Comparison of ENCODE assay signal across 9 mouse cellular contexts in genomic region chr7:128248081-128249042, GRCm38 (mm10). TPM values are rescaled to one million over a fixed set of nuclear protein-coding genes. Genes with fewer than 3 reads are reported as not detected.
DNase-seq lines count a peak whose midpoint lies in the region; ATAC-seq and TF ChIP-seq lines count a peak whose summit lies in the region.
"Had no signal": no experiment of that assay in that cellular context is flagged by ENCODE, and none has a peak within 500 bp of the region (broad histone marks: within the 10 kb centered on the region; RNA-seq: fewer than 3 reads in every experiment).

No protein-coding gene starts in this region.

- peak overlapping the region; percentile 69 for H3K4me3 ChIP-seq in left cerebral cortex, adult 2 months
- H3K4me3 ChIP-seq in intestine, postnatal 0 days (ENCODE audit: low read depth, low read length) = peak overlapping the region; percentile 56
- H3K4me3 ChIP-seq in neural tube, embryonic 13.5 days = peak overlapping the region; percentile 46; the same call in 1 of the 2 replicates

- no peaks in the 10 kb centered on the region for H3K27me3 ChIP-seq in intestine, postnatal 0 days (replicated peaks; ENCODE audit: control insufficient read depth, insufficient read depth, low read length)
- H3K27me3 ChIP-seq in neural tube, embryonic 13.5 days = peaks cover 10% of the 10 kb centered on the region; the same call in 1 of the 2 replicates

- ATAC-seq in intestine, postnatal 0 days = no peak
- no peak for ATAC-seq in neural tube, embryonic 13.5 days (ENCODE audit: low read depth)

- 0 out of 2 replicates have a peak, but pooled peaks cover 6% of the 10 kb centered on the region for H3K4me1 ChIP-seq in intestine, postnatal 0 days (replicated peaks; ENCODE audit: control insufficient read depth, insufficient read depth, low read length)
- H3K4me1 ChIP-seq in neural tube, embryonic 13.5 days (replicated peaks) = peaks cover 33% of the 10 kb centered on the region

- 74% methylated on average over 10 of the region's 10 CpGs for WGBS in intestine, postnatal 0 days
- WGBS in neural tube, embryonic 13.5 days = 85% methylated on average over 10 of the region's 10 CpGs

- no peaks in the 10 kb centered on the region for H3K9me3 ChIP-seq in intestine, postnatal 0 days (ENCODE audit: control insufficient read depth)
- H3K9me3 ChIP-seq in neural tube, embryonic 13.5 days = no peaks in the 10 kb centered on the region
- H3K9me3 ChIP-seq: forebrain, embryonic 13.5 days had no signal

- intact Hi-C loops in left cerebral cortex, adult 2 months (cut with DNase I) = loop anchor here (5.0 kb wide), 2 partner anchors 169 to 459 kb away; partner anchors contain the start of gene Rgs10

- no peak overlapping the region for H3K27ac ChIP-seq in left cerebral cortex, adult 2 months
- no peak overlapping the region for H3K27ac ChIP-seq in intestine, postnatal 0 days (ENCODE audit: low read depth, low read length)
- no peak overlapping the region for H3K27ac ChIP-seq in neural tube, embryonic 13.5 days (replicated peaks)
- H3K27ac ChIP-seq: forebrain, embryonic 13.5 days had no signal

- DNase-seq in cerebellum, adult 9-10 months = peak; percentile 38
- DNase-seq in cerebellum, postnatal 10 days = no peak
- DNase-seq in left cerebral cortex, adult 2 months (ENCODE audit: extremely low spot score in 1 of 2, low spot score in 2 of 2) = no peak
- no peak for DNase-seq in left cerebral cortex, adult 9 months (ENCODE audit: low spot score in 2 of 2)
- DNase-seq in right cerebral cortex, adult 18-20 months = no peak
- no peak for DNase-seq in layer of hippocampus, adult 18-20 months (ENCODE audit: low spot score in 2 of 2)

- no peak for TF ChIP-seq CTCF in left cerebral cortex, adult 2 months (IDR thresholded peaks at IDR 0.05)
- TF ChIP-seq CTCF in intestine, postnatal 0 days (IDR thresholded peaks at IDR 0.05; ENCODE audit: low read depth) = no peak

- H3K9ac ChIP-seq in intestine, postnatal 0 days (ENCODE audit: low read depth, low read length) = peak overlapping the region; percentile 26; the same call in 1 of the 2 replicates
- peak overlapping the region; percentile 77 for H3K9ac ChIP-seq in neural tube, embryonic 13.5 days
- H3K9ac ChIP-seq: forebrain, embryonic 13.5 days had no signal

- H3K36me3 ChIP-seq in intestine, postnatal 0 days (ENCODE audit: control insufficient read depth, insufficient read depth) = peaks cover 28% of the 10 kb centered on the region
- H3K36me3 ChIP-seq in neural tube, embryonic 13.5 days = peaks cover 15% of the 10 kb centered on the region

- H3K4me2 ChIP-seq in intestine, postnatal 0 days (replicated peaks; ENCODE audit: low read depth) = peak overlapping the region; percentile 63
- H3K4me2 ChIP-seq in neural tube, embryonic 13.5 days = peak overlapping the region; percentile 68

RNA-seq across cellular contexts. Expression of gene Tgfb1i1, which starts 1.8 kb away (rescaled TPM):
- total RNA-seq in left cerebral cortex, adult 2 months (2021) = 10 to 100 TPM; 18.9 to 22.2 TPM
- 111 and 113 TPM in 2 replicates for polyA plus RNA-seq in intestine, postnatal 0 days (2015; fragmentation: Nextera tagmentation; extraction: Ambion mirVana)
- 33.4 and 37.0 TPM in 2 replicates for polyA plus RNA-seq in neural tube, embryonic 13.5 days (2015; fragmentation: Nextera tagmentation; extraction: Ambion mirVana)
- 10 to 100 TPM in 1 of 2 experiments, 1 to 10 TPM in 1; 9.2 to 12.0 TPM for total RNA-seq in layer of hippocampus, adult 18-20 months (2021)

RNA-seq across cellular contexts. Expression of gene 9130023H24Rik, which starts 10.5 kb away (rescaled TPM):
- 1 to 10 TPM; 3.3 to 4.2 TPM for total RNA-seq in left cerebral cortex, adult 2 months (2021)
- 3.6 and 4.2 TPM in 2 replicates for polyA plus RNA-seq in intestine, postnatal 0 days (2015; fragmentation: Nextera tagmentation; extraction: Ambion mirVana)
- 9.4 and 9.8 TPM in 2 replicates for polyA plus RNA-seq in neural tube, embryonic 13.5 days (2015; fragmentation: Nextera tagmentation; extraction: Ambion mirVana)
- 1 to 10 TPM; 3.3 TPM for total RNA-seq in layer of hippocampus, adult 18-20 months (2021)

RNA-seq across cellular contexts. Expression of gene Armc5, which starts 11.2 kb away (rescaled TPM):
- total RNA-seq in left cerebral cortex, adult 2 months (2021) = 10 to 100 TPM; 12.3 to 13.6 TPM
- polyA plus RNA-seq in intestine, postnatal 0 days (2015; fragmentation: Nextera tagmentation; extraction: Ambion mirVana) = 12.1 and 14.0 TPM in 2 replicates
- polyA plus RNA-seq in neural tube, embryonic 13.5 days (2015; fragmentation: Nextera tagmentation; extraction: Ambion mirVana) = 12.7 and 14.6 TPM in 2 replicates
- total RNA-seq in layer of hippocampus, adult 18-20 months (2021) = 10 to 100 TPM; 11.5 to 12.6 TPM

RNA-seq across cellular contexts. Expression of gene Slc5a2, which starts 17.1 kb away (rescaled TPM):
- not detected for total RNA-seq in left cerebral cortex, adult 2 months (2021)
- polyA plus RNA-seq in intestine, postnatal 0 days (2015; fragmentation: Nextera tagmentation; extraction: Ambion mirVana) = not detected in 2 replicates
- not detected in 2 replicates for polyA plus RNA-seq in neural tube, embryonic 13.5 days (2015; fragmentation: Nextera tagmentation; extraction: Ambion mirVana)
- total RNA-seq in layer of hippocampus, adult 18-20 months (2021) = not detected
- polyA plus RNA-seq: forebrain, embryonic 13.5 days had no signal

RNA-seq across cellular contexts. Expression of gene Cox6a2, which starts 42.2 kb away (rescaled TPM):
- 1 to 10 TPM; 7.5 to 9.8 TPM for total RNA-seq in left cerebral cortex, adult 2 months (2021)
- 0.24 and 0.90 TPM in 2 replicates for polyA plus RNA-seq in intestine, postnatal 0 days (2015; fragmentation: Nextera tagmentation; extraction: Ambion mirVana)
- polyA plus RNA-seq in neural tube, embryonic 13.5 days (2015; fragmentation: Nextera tagmentation; extraction: Ambion mirVana) = 2.1 and 3.8 TPM in 2 replicates
- 1 to 10 TPM; 4.7 TPM for total RNA-seq in layer of hippocampus, adult 18-20 months (2021)
- polyA plus RNA-seq: forebrain, embryonic 13.5 days had no signal
